Mouse (Mus musculus) adrenal gland, postnatal 14 days (tissue): ENCODE results near the gene Mapk11. TPM values are rescaled to one million over a fixed set of nuclear protein-coding genes. Genes with fewer than 3 reads are reported as not detected.

ENCODE experiments used
- DNase-seq: peaks from one replicate; pipeline ENCODE4 v3.0.0; 2021; ENCODE audit warnings: mixed read lengths
- microRNA-seq, 2 experiments: library from miRNA; unstranded; fragments of <30 nt; microRNA quantifications; one replicate each; pipeline ENCODE4 v1.2.0; 2021
- total RNA-seq: library from RNA; stranded (reverse); gene quantifications from 2 replicates; pipeline ENCODE4 v1.2.3, GENCODE M21; 2021

Gene Mapk11
- total RNA-seq, 1 experiment from 2014 or later, result 5.3 TPM

GRCm38 (mm10) chr15:89102646-89103045 is 46.8 kb downstream of the Mapk11 start:
- DNase-seq, result no peak

GRCm38 (mm10) chr15:89100823-89101222 is 48.6 kb downstream of the Mapk11 start:
- no peak for DNase-seq

GRCm38 (mm10) chr15:89098616-89099015 is 50.8 kb downstream of the Mapk11 start:
- no peak for DNase-seq

- DNase-seq, result no peak
These were observed 52.0 kb downstream of the Mapk11 start for GRCm38 (mm10) chr15:89097450-89097849.

Small RNA genes within 50 kb of the gene (microRNA-seq; reads per million reads assigned to microRNA genes)
- gene Mir6958 (0 to 0.43 reads per million in 2 experiments), gene Mir7118 (0 reads per million in 2 experiments)

Other genes with a start within 250 kb of the Mapk11 start
- 0.11 TPM in 1 of 2 replicates, not detected in the other for gene Ttll8, start 195.2 kb downstream of the Mapk11 start, total RNA-seq
- 0.30 TPM in 1 of 2 replicates, not detected in the other for gene Mlc1, start 170.6 kb downstream of the Mapk11 start, total RNA-seq
- gene Mov10l1, start 166.7 kb downstream of the Mapk11 start, total RNA-seq, result not detected in 2 replicates
- gene Panx2, start 89.9 kb downstream of the Mapk11 start, total RNA-seq, result 0.52 and 1.6 TPM in 2 replicates
- 38.2 and 47.1 TPM in 2 replicates for gene Trabd, start 74.5 kb downstream of the Mapk11 start, total RNA-seq
- gene Selenoo, start 60.5 kb downstream of the Mapk11 start, total RNA-seq, result 29.3 and 35.4 TPM in 2 replicates
- gene Tubgcp6, start 26.5 kb downstream of the Mapk11 start, total RNA-seq, result 13.3 and 15.7 TPM in 2 replicates
- 11.9 and 13.2 TPM in 2 replicates for gene Hdac10, start 20.9 kb downstream of the Mapk11 start, total RNA-seq
- 8.6 and 9.6 TPM in 2 replicates for gene Mapk12, start 8.9 kb downstream of the Mapk11 start, total RNA-seq
- gene Plxnb2, start 31.2 kb upstream of the Mapk11 start, total RNA-seq, result 83.2 and 110 TPM in 2 replicates
- 5.0 and 6.2 TPM in 2 replicates for gene Dennd6b, start 46.9 kb upstream of the Mapk11 start, total RNA-seq
- 41.1 and 52.4 TPM in 2 replicates for gene Ppp6r2, start 61.9 kb upstream of the Mapk11 start, total RNA-seq
- gene Sbf1, start 165.7 kb upstream of the Mapk11 start, total RNA-seq, result 74.0 and 99.4 TPM in 2 replicates
- gene Adm2, start 173.1 kb upstream of the Mapk11 start, total RNA-seq, result not detected in 2 replicates
- not detected in 2 replicates for gene Miox, start 184.8 kb upstream of the Mapk11 start, total RNA-seq
- 43.2 and 44.6 TPM in 2 replicates for gene Lmf2, start 206.0 kb upstream of the Mapk11 start, total RNA-seq
- gene Ncaph2, start 206.1 kb upstream of the Mapk11 start, total RNA-seq, result 83.3 and 85.8 TPM in 2 replicates
- 39.5 and 43.5 TPM in 2 replicates for gene Sco2, start 224.2 kb upstream of the Mapk11 start, total RNA-seq
- 0.68 and 4.5 TPM in 2 replicates for gene Tymp, start 227.4 kb upstream of the Mapk11 start, total RNA-seq
- 0.53 and 1.5 TPM in 2 replicates for gene Odf3b, start 229.7 kb upstream of the Mapk11 start, total RNA-seq
- not detected in 2 replicates for gene Klhdc7b, start 235.3 kb upstream of the Mapk11 start, total RNA-seq